Mouse (Mus musculus) liver, postnatal 0 days (tissue): ENCODE data around the gene Prrc2a.

Source experiments
- CTCF ChIP-seq: sonication (generic); IDR thresholded peaks from 2 replicates; pipeline ENCODE4 v1.5.1; 2016; ENCODE audit warnings: antibody characterized with exemption, low read depth
- EP300 ChIP-seq: IDR thresholded peaks from 2 replicates; pipeline ENCODE4 v1.6.1; 2016; ENCODE audit warnings: antibody characterized with exemption, low read depth, mild to moderate bottlenecking

- TF ChIP-seq CTCF (no peak), EP300 (no peak)
These were observed 5.1 kb downstream of the Prrc2a start for GRCm38 (mm10) chr17:35159638-35160037.
